In the genomic region with DNA sequence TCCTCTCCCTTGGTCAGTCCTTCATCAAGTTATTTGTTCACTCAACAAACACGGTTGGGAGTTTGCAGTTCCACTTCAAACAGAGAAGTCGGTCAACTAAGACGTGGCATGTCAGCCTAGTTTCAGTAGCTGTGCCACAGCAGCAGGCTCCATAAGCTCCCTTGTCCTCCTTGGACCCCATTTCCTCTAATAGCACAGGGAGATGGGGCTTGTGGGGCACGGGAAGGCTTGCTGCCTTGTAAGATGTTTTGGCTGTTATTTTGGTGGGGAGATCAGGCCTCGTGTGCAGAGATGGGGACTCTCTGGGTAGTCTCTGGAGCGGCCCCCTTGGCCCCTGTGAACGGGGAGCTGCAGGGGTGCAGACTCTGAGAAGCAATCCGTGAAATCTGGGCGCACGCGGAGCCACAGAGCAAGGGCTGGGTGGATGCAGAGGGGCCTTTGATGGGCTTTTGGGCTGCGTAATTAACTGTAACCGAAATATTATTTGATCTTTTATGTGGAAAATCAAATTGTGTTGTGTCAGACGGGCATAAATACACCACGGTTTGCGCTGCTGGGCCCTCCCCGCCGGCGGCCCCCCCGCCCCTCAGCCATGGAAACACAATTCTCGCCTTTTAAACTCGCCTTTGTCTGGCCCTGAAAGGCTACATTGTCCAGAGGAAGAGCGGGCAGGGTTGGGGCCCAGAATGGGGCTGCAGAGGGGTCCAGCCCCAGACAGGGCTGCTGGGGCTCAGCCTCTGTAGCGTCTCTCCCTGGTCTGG, we compare ENCODE assay signal across 9 mouse cellular contexts.
DNase-seq lines count a peak whose midpoint lies in the region; ATAC-seq lines count a peak whose summit lies in the region.
"Had no signal": no experiment of that assay in that cellular context is flagged by ENCODE, and none has a peak within 500 bp of the region (broad histone marks: within the 10 kb centered on the region; RNA-seq: fewer than 3 reads in every experiment).

No protein-coding gene starts in this region.

- peak overlapping the region; percentile 25; the same call in 1 of the 2 replicates for H3K27ac ChIP-seq in kidney, embryonic 16.5 days (ENCODE audit: low read length)
- H3K27ac ChIP-seq in embryonic facial prominence, embryonic 14.5 days (replicated peaks; ENCODE audit: low read depth, low read length) = peak overlapping the region; percentile 74
- peak overlapping the region; percentile 84 for H3K27ac ChIP-seq in limb, embryonic 11.5 days (replicated peaks; ENCODE audit: low read depth, low read length)
- H3K27ac ChIP-seq in stomach, embryonic 14.5 days (ENCODE audit: low read length) = peak overlapping the region; percentile 83
- H3K27ac ChIP-seq in liver, embryonic 12.5 days = no peak overlapping the region

- peaks cover 22% of the 10 kb centered on the region for H3K4me1 ChIP-seq in kidney, embryonic 16.5 days (ENCODE audit: insufficient read depth, low read length)
- peaks cover 21% of the 10 kb centered on the region for H3K4me1 ChIP-seq in embryonic facial prominence, embryonic 14.5 days (ENCODE audit: control insufficient read depth, insufficient read depth, low read length)
- H3K4me1 ChIP-seq in limb, embryonic 11.5 days (ENCODE audit: control insufficient read depth, insufficient read depth, low read length) = peaks cover 17% of the 10 kb centered on the region
- peaks cover 22% of the 10 kb centered on the region for H3K4me1 ChIP-seq in stomach, embryonic 14.5 days (ENCODE audit: control insufficient read depth, insufficient read depth, low read length)
- H3K4me1 ChIP-seq in liver, embryonic 12.5 days = peaks cover 7% of the 10 kb centered on the region; the same call in 1 of the 2 replicates

- peak; percentile 55; the same call in 1 of the 2 replicates for ATAC-seq in kidney, embryonic 16.5 days (ENCODE audit: low FRiP score, low TSS enrichment)
- peak; percentile 91 for ATAC-seq in embryonic facial prominence, embryonic 14.5 days (ENCODE audit: low read depth)
- ATAC-seq in limb, embryonic 11.5 days (ENCODE audit: insufficient number of reproducible peaks, low FRiP score, low TSS enrichment, low read depth) = peak; percentile 90
- peak; percentile 57; the same call in 1 of the 2 replicates for ATAC-seq in stomach, embryonic 14.5 days (ENCODE audit: insufficient number of reproducible peaks, insufficient read depth, low FRiP score, low read depth)
- no peak for ATAC-seq in liver, embryonic 12.5 days

- H3K36me3 ChIP-seq in kidney, embryonic 16.5 days (ENCODE audit: insufficient read depth, low read length) = no peaks in the 10 kb centered on the region
- no peaks in the 10 kb centered on the region for H3K36me3 ChIP-seq in embryonic facial prominence, embryonic 14.5 days (ENCODE audit: control insufficient read depth, insufficient read depth, low read length)
- no peaks in the 10 kb centered on the region for H3K36me3 ChIP-seq in limb, embryonic 11.5 days (ENCODE audit: control insufficient read depth, insufficient read depth, low read length)
- no peaks in the 10 kb centered on the region for H3K36me3 ChIP-seq in stomach, embryonic 14.5 days (ENCODE audit: control insufficient read depth, insufficient read depth, low read length)
- no peaks in the 10 kb centered on the region for H3K36me3 ChIP-seq in liver, embryonic 12.5 days
- H3K36me3 ChIP-seq: G1E had no signal

- peaks cover 21% of the 10 kb centered on the region for H3K27me3 ChIP-seq in kidney, embryonic 16.5 days (ENCODE audit: insufficient read depth, low read length)
- no peaks in the 10 kb centered on the region for H3K27me3 ChIP-seq in embryonic facial prominence, embryonic 14.5 days (replicated peaks; ENCODE audit: control insufficient read depth, insufficient read depth, low read length)
- no peaks in the 10 kb centered on the region for H3K27me3 ChIP-seq in limb, embryonic 11.5 days (ENCODE audit: control insufficient read depth, insufficient read depth, low read length)
- H3K27me3 ChIP-seq in stomach, embryonic 14.5 days (ENCODE audit: control insufficient read depth, insufficient read depth, low read length) = no peaks in the 10 kb centered on the region
- H3K27me3 ChIP-seq in liver, embryonic 12.5 days (replicated peaks) = peaks cover 6% of the 10 kb centered on the region; the same call in 1 of the 2 replicates

- intact Hi-C loops in heart, postnatal 36 days (cut with DNase I) = loop anchor here (2.0 to 5.0 kb wide), 2 partner anchors 87 to 140 kb away; no protein-coding TSS in a partner anchor

- H3K4me3 ChIP-seq in kidney, embryonic 16.5 days (ENCODE audit: low read length) = no peak overlapping the region
- H3K4me3 ChIP-seq in embryonic facial prominence, embryonic 14.5 days (ENCODE audit: low read depth, low read length) = no peak overlapping the region
- H3K4me3 ChIP-seq in limb, embryonic 11.5 days (ENCODE audit: low read depth, low read length) = no peak overlapping the region
- H3K4me3 ChIP-seq in stomach, embryonic 14.5 days (ENCODE audit: low read depth, low read length) = no peak overlapping the region
- H3K4me3 ChIP-seq in liver, embryonic 12.5 days = no peak overlapping the region

- DNase-seq in kidney, postnatal 10 days = no peak
- DNase-seq in embryonic facial prominence, embryonic 14.5 days (ENCODE audit: low spot score) = peak; percentile 80
- DNase-seq in limb, embryonic 11.5 days (ENCODE audit: low spot score) = peak; percentile 58
- no peak for DNase-seq in adrenal gland, adult 2 months
- DNase-seq in heart, postnatal 36 days = no peak

- WGBS in kidney, embryonic 16.5 days = 20% methylated on average over 24 of the region's 24 CpGs
- WGBS in embryonic facial prominence, embryonic 14.5 days = 15% methylated on average over 24 of the region's 24 CpGs
- WGBS in limb, embryonic 11.5 days = 44% methylated on average over 24 of the region's 24 CpGs
- WGBS in stomach, embryonic 14.5 days = 22% methylated on average over 24 of the region's 24 CpGs
- 39% methylated on average over 24 of the region's 24 CpGs for WGBS in liver, embryonic 12.5 days (ENCODE audit: insufficient replicate concordance)

- H3K9ac ChIP-seq in kidney, embryonic 16.5 days (replicated peaks; ENCODE audit: low read length) = peak overlapping the region; percentile 13
- peak overlapping the region; percentile 15; the same call in 1 of the 2 replicates for H3K9ac ChIP-seq in embryonic facial prominence, embryonic 14.5 days (ENCODE audit: low read depth, low read length)
- peak overlapping the region; percentile 44 for H3K9ac ChIP-seq in limb, embryonic 11.5 days (ENCODE audit: low read length)
- H3K9ac ChIP-seq in stomach, embryonic 14.5 days (replicated peaks; ENCODE audit: low read depth, low read length) = no peak overlapping the region; the same call in 1 of the 2 replicates
- no peak overlapping the region for H3K9ac ChIP-seq in liver, embryonic 12.5 days

- H3K4me2 ChIP-seq in kidney, embryonic 16.5 days (replicated peaks; ENCODE audit: low read depth, low read length) = peak overlapping the region; percentile 24; the same call in 1 of the 2 replicates
- peak overlapping the region; percentile 10; the same call in 1 of the 2 replicates for H3K4me2 ChIP-seq in embryonic facial prominence, embryonic 14.5 days (ENCODE audit: low read depth, low read length)
- H3K4me2 ChIP-seq in limb, embryonic 11.5 days (ENCODE audit: low read depth, severe bottlenecking) = no peak overlapping the region
- no peak overlapping the region; the same call in 1 of the 2 replicates for H3K4me2 ChIP-seq in stomach, embryonic 14.5 days (replicated peaks; ENCODE audit: low read depth, low read length)
- no peak overlapping the region for H3K4me2 ChIP-seq in liver, embryonic 12.5 days

- no peaks in the 10 kb centered on the region for H3K9me3 ChIP-seq in kidney, embryonic 16.5 days (ENCODE audit: low read length)
- no peaks in the 10 kb centered on the region for H3K9me3 ChIP-seq in embryonic facial prominence, embryonic 14.5 days (ENCODE audit: control insufficient read depth, low read length)
- no peaks in the 10 kb centered on the region for H3K9me3 ChIP-seq in limb, embryonic 11.5 days (ENCODE audit: control insufficient read depth, low read length)
- no peaks in the 10 kb centered on the region for H3K9me3 ChIP-seq in stomach, embryonic 14.5 days (ENCODE audit: control insufficient read depth, low read depth, low read length)
- H3K9me3 ChIP-seq in liver, embryonic 12.5 days (replicated peaks) = no peaks in the 10 kb centered on the region

Comparison
In these comparisons a context has a peak if more than half of its experiments do, and no peak if none do; other contexts are left out.
1. H3K4me2 ChIP-seq: peak in kidney, embryonic 16.5 days (single experiment) and embryonic facial prominence, embryonic 14.5 days (single experiment); none in limb, embryonic 11.5 days (single experiment), stomach, embryonic 14.5 days (single experiment) and liver, embryonic 12.5 days (single experiment).
2. H3K9ac ChIP-seq: peak in kidney, embryonic 16.5 days (single experiment), embryonic facial prominence, embryonic 14.5 days (single experiment) and limb, embryonic 11.5 days (single experiment); none in stomach, embryonic 14.5 days (single experiment) and liver, embryonic 12.5 days (single experiment).
3. DNase-seq: peak in embryonic facial prominence, embryonic 14.5 days (single experiment) and limb, embryonic 11.5 days (single experiment); none in kidney, postnatal 10 days (single experiment), adrenal gland, adult 2 months (single experiment) and heart, postnatal 36 days (0 of 2).